Mouse (Mus musculus): Measurements from ENCODE around the gene Crxos.

- TF ChIP-seq CTCF (conservative IDR thresholded peaks at IDR 0.05; ENCODE audit: low read length) (peak; percentile 89), NANOG (IDR thresholded peaks at IDR 0.05; ENCODE audit: borderline replicate concordance, low read length) (no peak), POU5F1 (IDR thresholded peaks at IDR 0.05; ENCODE audit: borderline replicate concordance, low read length) (no peak)
Measured at GRCm38 (mm10) chr7:15912183-15912582, 29.8 kb downstream of the Crxos start.

Measured in E14TG2a.4 (cell line).